Mouse (Mus musculus) midbrain, embryonic 16.5 days (tissue): ENCODE results near the gene Pkn1. TPM values are rescaled to one million over a fixed set of nuclear protein-coding genes. Genes with fewer than 3 reads are reported as not detected.

Experiments
- ATAC-seq: fragments of 200-750 bp; cut with Nextera tagmentation; 2 replicates; pipeline ENCODE4 v1.8.0; 2017; ENCODE audit warnings: moderate TSS enrichment
- H3K27ac ChIP-seq: fragments of 300-500 bp; sonication (generic); 2 replicates; pipeline ENCODE4 v1.5.1; 2014; ENCODE audit warnings: mild to moderate bottlenecking, low read length, mixed read lengths
- H3K27me3 ChIP-seq: fragments of 300-500 bp; sonication (generic); 2 replicates; pipeline ENCODE4 v1.6.1; 2014; ENCODE audit warnings: low read depth, low read length, mixed read lengths; ENCODE audit not compliant: control insufficient read depth, insufficient read depth
- H3K36me3 ChIP-seq: fragments of 300-500 bp; sonication (generic); 2 replicates; pipeline ENCODE4 v1.6.1; 2014; ENCODE audit warnings: mild to moderate bottlenecking, low read length, moderate library complexity, mixed read lengths; ENCODE audit not compliant: control insufficient read depth, insufficient read depth
- H3K4me1 ChIP-seq: fragments of 300-500 bp; sonication (generic); 2 replicates; pipeline ENCODE4 v1.6.1; 2014; ENCODE audit warnings: mild to moderate bottlenecking, low read length, mixed read lengths; ENCODE audit not compliant: control insufficient read depth, insufficient read depth
- H3K4me2 ChIP-seq: fragments of 300-500 bp; sonication (generic); 2 replicates; pipeline ENCODE4 v1.6.1; 2014; ENCODE audit warnings: mild to moderate bottlenecking, low read length, mixed read lengths
- H3K4me3 ChIP-seq: fragments of 300-500 bp; sonication (generic); 2 replicates; pipeline ENCODE4 v1.5.1; 2014; ENCODE audit warnings: low read depth, mild to moderate bottlenecking, low read length, moderate library complexity, mixed read lengths
- H3K9ac ChIP-seq: fragments of 300-500 bp; sonication (generic); 2 replicates; pipeline ENCODE4 v1.6.1; 2014; ENCODE audit warnings: low read depth, low read length, mixed read lengths
- H3K9me3 ChIP-seq: fragments of 300-500 bp; sonication (generic); replicated peaks from 2 replicates; pipeline ENCODE4 v1.6.1; 2014; ENCODE audit warnings: mild to moderate bottlenecking, low read length, mixed read lengths; ENCODE audit not compliant: control insufficient read depth, poor library complexity, severe bottlenecking
- WGBS: fragments of 180-500 bp; shearing (Covaris S2); extraction: QIAGEN DNeasy Blood & Tissue Kit; methylation state at CpG from one replicate; pipeline ENCODE4 v1.1.7; 2014; 5-methylcytosine and 5-hydroxymethylcytosine counted together
- polyA plus RNA-seq: library from polyadenylated mRNA; unstranded; fragments of >200 nt; fragmentation: Nextera tagmentation; extraction: Ambion mirVana; gene quantifications from 2 replicates; pipeline ENCODE4 v1.2.1, GENCODE M21; 2015

The Pkn1 gene
- polyA plus RNA-seq, 1 experiment from 2014 or later, result 27.4 TPM

DNA sequence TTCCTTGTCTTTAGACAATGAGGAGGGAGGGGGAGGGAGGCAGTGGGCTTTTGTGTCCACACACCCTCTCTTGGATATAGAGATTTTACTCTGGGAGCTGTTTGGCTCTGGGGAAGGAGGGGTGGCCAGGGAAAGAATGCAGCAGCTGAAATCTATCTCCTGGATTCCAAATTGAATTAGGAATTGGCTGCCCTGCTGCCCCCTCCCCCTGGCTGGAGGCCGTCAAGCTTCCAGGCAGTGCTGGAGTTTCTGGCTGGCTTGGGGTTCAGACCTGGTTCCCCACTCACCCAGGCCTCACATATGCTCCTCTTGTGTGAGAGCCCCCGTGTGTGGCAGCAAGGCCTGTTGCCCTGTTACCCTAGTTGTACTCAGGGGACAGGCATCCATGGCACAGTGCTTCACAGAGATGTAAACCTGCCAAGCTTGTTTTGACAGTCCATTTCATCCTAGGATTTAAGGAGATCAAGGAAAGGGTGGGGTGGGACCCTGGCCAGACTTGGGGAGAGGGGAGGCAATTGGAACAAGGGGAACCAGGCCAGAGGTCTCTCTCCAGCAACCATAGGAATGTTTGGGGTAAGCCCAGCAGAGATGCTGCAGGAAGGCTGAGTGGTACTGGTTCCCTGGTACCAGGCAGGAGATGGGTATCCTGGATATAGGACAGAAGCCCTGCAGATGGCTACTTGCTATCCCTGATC is 33.9 kb downstream of the Pkn1 start:
- 37% methylated on average over 2 of the region's 2 CpGs for WGBS
- no peak for ATAC-seq
- Histone ChIP-seq H3K27me3 (no peaks in the 10 kb centered on the region), H3K4me3 (no peak overlapping the region), H3K36me3 (no peaks in the 10 kb centered on the region), H3K4me2 (no peak overlapping the region), H3K27ac (peak overlapping the region; percentile 28; the same call in 1 of the 2 replicates), H3K4me1 (peaks cover 17% of the 10 kb centered on the region), H3K9ac (no peak overlapping the region), H3K9me3 (no peaks in the 10 kb centered on the region)

DNA sequence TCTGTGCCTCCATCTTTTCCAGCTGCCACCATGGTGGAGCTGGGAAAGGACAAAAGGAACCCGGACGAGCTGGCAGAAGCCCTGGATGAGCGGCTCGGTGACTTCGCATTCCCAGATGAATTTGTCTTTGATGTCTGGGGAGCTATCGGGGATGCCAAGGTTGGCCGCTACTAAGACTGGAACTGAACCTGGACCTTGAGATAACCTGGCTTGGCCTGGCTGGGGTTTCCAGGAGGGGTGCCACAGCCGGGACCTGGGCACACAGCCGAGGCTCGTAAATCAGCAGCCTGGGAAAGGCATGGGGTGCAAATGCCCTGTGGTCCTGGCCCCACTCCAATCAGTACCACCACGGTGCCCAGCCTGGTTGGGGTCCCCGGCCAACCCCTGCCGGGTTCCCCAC is 34.9 kb downstream of the Pkn1 start:
- H3K9me3 ChIP-seq, result no peaks in the 10 kb centered on the region
- no peak overlapping the region for H3K9ac ChIP-seq
- WGBS, result 91% methylated on average over 13 of the region's 13 CpGs
- H3K27me3 ChIP-seq, result no peaks in the 10 kb centered on the region
- ATAC-seq, result no peak
- H3K4me3 ChIP-seq, result no peak overlapping the region
- H3K27ac ChIP-seq, result no peak overlapping the region
- H3K4me2 ChIP-seq, result no peak overlapping the region
- no peaks in the 10 kb centered on the region for H3K36me3 ChIP-seq
- peaks cover 17% of the 10 kb centered on the region for H3K4me1 ChIP-seq

DNA sequence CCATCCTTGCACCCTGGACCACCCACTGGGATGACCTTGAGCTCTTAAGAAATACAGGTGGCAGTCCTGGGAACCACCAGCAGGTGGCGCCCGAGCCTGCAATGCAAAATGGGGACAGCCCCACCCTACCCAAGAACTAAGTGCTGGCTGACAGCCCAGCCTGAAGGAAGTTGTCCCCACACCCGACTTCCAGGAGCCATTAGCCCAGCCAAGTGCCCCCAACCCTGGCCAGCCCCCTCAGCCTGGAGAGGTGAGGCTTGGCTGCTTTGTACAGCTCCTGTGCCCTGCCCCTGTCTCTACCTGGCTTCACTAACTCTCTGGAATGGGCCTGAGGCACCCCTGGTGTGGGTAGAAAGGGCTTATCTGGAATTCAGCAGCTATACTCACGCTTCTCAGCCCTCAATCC is 36.6 kb downstream of the Pkn1 start:
- Histone ChIP-seq H3K4me1 (peaks cover 14% of the 10 kb centered on the region), H3K4me3 (no peak overlapping the region), H3K27ac (no peak overlapping the region; the same call in 1 of the 2 replicates), H3K36me3 (no peaks in the 10 kb centered on the region; the same call in 1 of the 2 replicates), H3K9ac (no peak overlapping the region), H3K4me2 (no peak overlapping the region), H3K27me3 (no peaks in the 10 kb centered on the region), H3K9me3 (no peaks in the 10 kb centered on the region)
- 7% methylated on average over 4 of the region's 4 CpGs for whole genome bisulfite sequencing
- peak; percentile 18 for ATAC-seq

- H3K9ac ChIP-seq, result no peak overlapping the region; the same call in 1 of the 2 replicates
- no peaks in the 10 kb centered on the region; the same call in 1 of the 2 replicates for H3K36me3 ChIP-seq
- H3K27ac ChIP-seq, result no peak overlapping the region
- H3K9me3 ChIP-seq, result no peaks in the 10 kb centered on the region
- H3K4me3 ChIP-seq, result no peak overlapping the region
- 0 out of 2 replicates have a peak overlapping the region, but pooled peaks have one; percentile 11 for H3K4me2 ChIP-seq
- no peaks in the 10 kb centered on the region for H3K27me3 ChIP-seq
- WGBS, result 26% methylated on average over 22 of the region's 22 CpGs
- H3K4me1 ChIP-seq, result peaks cover 4% of the 10 kb centered on the region; the same call in 1 of the 2 replicates
- ATAC-seq, result 0 out of 2 replicates have a peak, but pooled peaks have one; percentile 2
These were observed 37.8 kb downstream of the Pkn1 start for GRCm38 (mm10) chr8:83660995-83661680.

DNA sequence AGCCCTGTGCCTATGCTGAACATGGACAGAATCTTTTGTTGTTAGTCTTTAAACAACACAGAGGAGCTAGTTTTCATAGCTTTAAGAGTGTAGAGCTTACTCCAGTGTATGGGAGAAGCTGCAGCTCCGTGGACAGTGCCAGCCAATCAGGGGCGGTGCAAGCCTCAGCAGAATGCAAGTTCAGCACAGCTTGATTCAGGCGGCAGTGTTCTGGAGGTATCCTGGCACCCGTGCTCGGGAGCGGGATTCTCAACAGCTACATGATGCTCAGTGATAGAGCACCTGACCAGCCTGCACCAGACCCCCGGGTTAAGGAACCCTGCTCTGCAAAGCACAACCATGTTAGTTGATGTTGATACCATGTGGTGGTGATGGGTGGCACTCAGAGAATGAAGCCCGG is 38.4 kb downstream of the Pkn1 start:
- Histone ChIP-seq H3K27me3 (no peaks in the 10 kb centered on the region), H3K4me2 (no peak overlapping the region), H3K9me3 (no peaks in the 10 kb centered on the region), H3K9ac (no peak overlapping the region; the same call in 1 of the 2 replicates), H3K4me1 (peaks cover 4% of the 10 kb centered on the region; the same call in 1 of the 2 replicates), H3K4me3 (no peak overlapping the region), H3K27ac (no peak overlapping the region), H3K36me3 (no peaks in the 10 kb centered on the region; the same call in 1 of the 2 replicates)
- peak; percentile 13; the same call in 1 of the 2 replicates for ATAC-seq
- 8% methylated on average over 8 of the region's 8 CpGs for WGBS

GRCm38 (mm10) chr8:83656484-83657246 is 42.3 kb downstream of the Pkn1 start:
- peaks cover 15% of the 10 kb centered on the region for H3K4me1 ChIP-seq
- no peaks in the 10 kb centered on the region for H3K27me3 ChIP-seq
- ATAC-seq, result no peak
- H3K27ac ChIP-seq, result no peak overlapping the region
- no peak overlapping the region for H3K9ac ChIP-seq
- H3K4me3 ChIP-seq, result no peak overlapping the region
- H3K9me3 ChIP-seq, result no peaks in the 10 kb centered on the region
- H3K4me2 ChIP-seq, result no peak overlapping the region
- WGBS, result 86% methylated on average over 13 of the region's 13 CpGs
- H3K36me3 ChIP-seq, result no peaks in the 10 kb centered on the region; the same call in 1 of the 2 replicates

DNA sequence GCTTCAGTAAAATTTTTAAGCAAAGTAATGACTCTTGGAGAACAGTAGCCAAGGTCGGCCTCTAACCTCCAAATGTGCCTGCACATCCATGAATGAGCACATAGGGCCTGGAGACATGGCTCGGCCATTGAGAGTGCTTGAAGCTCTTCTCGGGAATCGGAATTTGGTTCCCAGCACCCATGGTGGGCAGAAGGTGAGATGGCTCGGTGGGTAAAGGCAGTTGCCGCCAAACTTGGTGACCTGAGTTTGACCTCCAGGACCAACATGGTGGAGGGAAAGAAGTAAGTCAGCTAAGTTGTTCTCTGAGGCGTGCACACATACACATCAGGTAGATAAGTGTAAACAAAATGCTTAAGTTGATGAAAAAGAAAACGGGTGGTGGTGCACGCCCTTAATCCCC is 42.9 kb downstream of the Pkn1 start:
- no peaks in the 10 kb centered on the region; the same call in 1 of the 2 replicates for H3K36me3 ChIP-seq
- H3K27me3 ChIP-seq, result no peaks in the 10 kb centered on the region
- ATAC-seq, result no peak
- H3K4me1 ChIP-seq, result peaks cover 14% of the 10 kb centered on the region
- H3K27ac ChIP-seq, result no peak overlapping the region
- H3K9ac ChIP-seq, result no peak overlapping the region
- no peaks in the 10 kb centered on the region for H3K9me3 ChIP-seq
- no peak overlapping the region for H3K4me2 ChIP-seq
- H3K4me3 ChIP-seq, result no peak overlapping the region
- 95% methylated on average over 9 of the region's 9 CpGs for WGBS

GRCm38 (mm10) chr8:83654725-83655124 is 44.3 kb downstream of the Pkn1 start:
- Histone ChIP-seq H3K9ac (no peak overlapping the region), H3K4me2 (no peak overlapping the region), H3K36me3 (no peaks in the 10 kb centered on the region; the same call in 1 of the 2 replicates), H3K9me3 (no peaks in the 10 kb centered on the region), H3K27ac (no peak overlapping the region), H3K4me1 (peaks cover 12% of the 10 kb centered on the region), H3K4me3 (no peak overlapping the region), H3K27me3 (no peaks in the 10 kb centered on the region)
- ATAC-seq, result no peak
- WGBS, result 97% methylated on average over 6 of the region's 6 CpGs
